Mouse (Mus musculus) stomach, postnatal 0 days (tissue): ENCODE results near the gene Mrps17. TPM values are rescaled to one million over a fixed set of nuclear protein-coding genes. Genes with fewer than 3 reads are reported as not detected.

Experiments used
- ATAC-seq: fragments of 200-750 bp; cut with Nextera tagmentation; 2 replicates; pipeline ENCODE4 v1.8.0; 2017; ENCODE audit not compliant: low FRiP score, low TSS enrichment
- DNase-seq: peaks from one replicate; pipeline ENCODE4 v3.0.0-alpha.2; 2016; ENCODE audit warnings: low spot score
- H3K27ac ChIP-seq: fragments of 300-500 bp; sonication (generic); replicated peaks from 2 replicates; pipeline ENCODE4 v1.5.1; 2014; ENCODE audit warnings: mild to moderate bottlenecking, control low read depth
- H3K27me3 ChIP-seq: fragments of 300-500 bp; sonication (generic); 2 replicates; pipeline ENCODE4 v1.6.1; 2014; ENCODE audit warnings: low read length; ENCODE audit not compliant: control insufficient read depth, insufficient read depth
- H3K36me3 ChIP-seq: fragments of 300-500 bp; sonication (generic); 2 replicates; pipeline ENCODE4 v1.6.1; 2014; ENCODE audit warnings: low read length, mixed read lengths; ENCODE audit not compliant: control insufficient read depth, insufficient read depth
- H3K4me1 ChIP-seq: fragments of 300-500 bp; sonication (generic); replicated peaks from 2 replicates; pipeline ENCODE4 v1.6.1; 2014; ENCODE audit warnings: antibody characterized with exemption; ENCODE audit not compliant: control insufficient read depth, insufficient read depth
- H3K4me2 ChIP-seq: fragments of 300-500 bp; sonication (generic); replicated peaks from 2 replicates; pipeline ENCODE4 v1.6.1; 2014; ENCODE audit warnings: low read depth, mild to moderate bottlenecking, control low read depth, moderate library complexity
- H3K4me3 ChIP-seq: fragments of 300-500 bp; sonication (generic); 2 replicates; pipeline ENCODE4 v1.5.1; 2014; ENCODE audit warnings: low read depth, low read length, control low read depth
- H3K9ac ChIP-seq: fragments of 300-500 bp; sonication (generic); 2 replicates; pipeline ENCODE4 v1.6.1; 2014; ENCODE audit warnings: mild to moderate bottlenecking, low read length, control low read depth, mixed read lengths
- H3K9me3 ChIP-seq: fragments of 300-500 bp; sonication (generic); 2 replicates; pipeline ENCODE4 v1.6.1; 2016; ENCODE audit warnings: low read length; ENCODE audit not compliant: control insufficient read depth
- CTCF ChIP-seq: IDR thresholded peaks from 2 replicates; pipeline ENCODE4 v1.5.1; 2016; ENCODE audit warnings: antibody characterized with exemption, low read depth, mild to moderate bottlenecking, moderate library complexity
- EP300 ChIP-seq: optimal IDR thresholded peaks from 2 replicates; pipeline ENCODE3; 2016; ENCODE audit warnings: antibody characterized with exemption
- WGBS: fragments of 180-500 bp; shearing (Covaris S2); extraction: QIAGEN DNeasy Blood & Tissue Kit; methylation state at CpG from one replicate; pipeline ENCODE4 v1.1.7; 2014; 5-methylcytosine and 5-hydroxymethylcytosine counted together
- polyA plus RNA-seq: library from polyadenylated mRNA; unstranded; fragments of >200 nt; fragmentation: Nextera tagmentation; extraction: Ambion mirVana; gene quantifications from 2 replicates; pipeline ENCODE4 v1.2.1, GENCODE M21; 2015

The Mrps17 gene
- polyA plus RNA-seq, 1 experiment from 2014 or later: 140 TPM

DNA sequence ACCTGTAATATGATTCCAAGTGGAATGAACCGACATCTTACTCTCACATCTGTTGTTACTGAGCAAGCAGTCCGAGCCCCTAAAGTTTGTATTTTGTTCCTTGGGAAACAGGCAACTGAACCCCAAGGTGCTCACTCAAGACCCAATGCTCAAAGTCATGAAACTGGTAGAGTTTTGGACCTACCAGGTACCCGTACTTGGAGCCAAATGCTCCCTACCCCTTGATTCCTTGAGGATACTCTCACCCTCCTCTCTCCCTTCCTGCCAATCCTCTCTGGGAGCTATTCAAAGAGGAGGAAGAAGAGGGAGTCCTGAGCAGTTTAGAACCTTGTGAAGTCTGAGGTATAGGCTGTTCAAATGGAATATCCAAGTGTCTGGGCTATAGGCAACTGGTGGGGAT is 11.5 kb downstream of the Mrps17 start:
- Histone ChIP-seq H3K27ac (no peak overlapping the region), H3K9ac (no peak overlapping the region), H3K4me1 (peaks cover 5% of the 10 kb centered on the region; the same call in 1 of the 2 replicates), H3K36me3 (no peaks in the 10 kb centered on the region), H3K4me2 (no peak overlapping the region), H3K9me3 (no peaks in the 10 kb centered on the region), H3K4me3 (no peak overlapping the region), H3K27me3 (no peaks in the 10 kb centered on the region)
- DNase-seq (no peak), ATAC-seq (no peak)
- 85% methylated on average over 3 of the region's 3 CpGs for WGBS
- TF ChIP-seq EP300 (no peak), CTCF (no peak)

DNA sequence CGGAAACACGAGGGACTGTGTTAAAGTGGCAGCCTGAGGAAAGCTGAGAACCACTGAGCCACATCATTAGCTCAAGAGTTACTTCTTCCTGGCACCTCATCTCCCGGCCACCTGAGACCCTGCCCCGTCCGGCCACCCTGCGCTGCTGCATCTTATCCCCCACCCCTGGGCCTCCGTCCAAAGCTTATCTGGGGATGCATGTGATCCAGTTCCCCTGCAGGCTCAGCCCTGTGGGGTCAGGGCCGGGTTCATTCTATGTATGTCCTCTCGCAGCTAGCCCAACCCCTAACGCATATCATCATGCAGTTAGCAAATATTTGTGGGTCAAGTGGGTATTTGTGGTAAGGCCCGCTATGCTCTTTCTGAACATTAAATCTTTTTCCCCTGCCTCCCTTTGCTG is 14.0 kb downstream of the Mrps17 start:
- no peak for ATAC-seq
- 27% methylated on average over 11 of the region's 11 CpGs for WGBS
- peak; percentile 41 for DNase-seq

DNA sequence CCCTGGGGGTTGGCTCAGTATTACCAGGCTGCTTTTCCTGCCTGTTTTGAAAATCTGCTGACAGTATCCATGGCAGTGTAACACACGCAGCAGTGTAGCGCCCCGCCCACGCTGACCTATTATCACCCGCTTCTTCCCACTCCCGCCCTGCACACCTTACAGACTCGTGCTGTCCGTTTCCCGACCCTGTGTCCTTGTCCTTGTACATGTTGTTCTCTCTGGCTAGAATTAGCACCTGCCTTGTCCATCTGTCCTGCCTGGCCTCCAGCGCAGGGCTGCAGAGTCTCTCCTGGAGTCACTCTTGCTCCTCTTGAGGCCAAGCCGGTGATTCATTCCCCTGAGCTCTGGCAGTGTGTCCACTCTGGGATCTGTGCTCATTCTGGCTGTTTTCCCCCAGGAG is 15.0 kb downstream of the Mrps17 start:
- Histone ChIP-seq H3K9me3 (no peaks in the 10 kb centered on the region), H3K27me3 (no peaks in the 10 kb centered on the region), H3K36me3 (no peaks in the 10 kb centered on the region), H3K4me1 (peaks cover 5% of the 10 kb centered on the region; the same call in 1 of the 2 replicates), H3K27ac (no peak overlapping the region), H3K9ac (no peak overlapping the region), H3K4me3 (no peak overlapping the region), H3K4me2 (0 out of 2 replicates have a peak overlapping the region, but pooled peaks have one; percentile 2)
- ATAC-seq: peak; percentile 70
- 49% methylated on average over 11 of the region's 11 CpGs for WGBS
- TF ChIP-seq CTCF: no peak
- TF ChIP-seq EP300: no peak
- DNase-seq: peak; percentile 68

More for the DNA sequence above, 14.0 kb downstream of the Mrps17 start:
- Histone ChIP-seq H3K9ac (peak overlapping the region; percentile 35; the same call in 1 of the 2 replicates), H3K4me1 (peaks cover 5% of the 10 kb centered on the region; the same call in 1 of the 2 replicates), H3K27me3 (no peaks in the 10 kb centered on the region), H3K4me2 (no peak overlapping the region), H3K36me3 (no peaks in the 10 kb centered on the region), H3K27ac (no peak overlapping the region), H3K4me3 (no peak overlapping the region), H3K9me3 (no peaks in the 10 kb centered on the region)
- no peak for TF ChIP-seq EP300
- TF ChIP-seq CTCF: no peak

DNA sequence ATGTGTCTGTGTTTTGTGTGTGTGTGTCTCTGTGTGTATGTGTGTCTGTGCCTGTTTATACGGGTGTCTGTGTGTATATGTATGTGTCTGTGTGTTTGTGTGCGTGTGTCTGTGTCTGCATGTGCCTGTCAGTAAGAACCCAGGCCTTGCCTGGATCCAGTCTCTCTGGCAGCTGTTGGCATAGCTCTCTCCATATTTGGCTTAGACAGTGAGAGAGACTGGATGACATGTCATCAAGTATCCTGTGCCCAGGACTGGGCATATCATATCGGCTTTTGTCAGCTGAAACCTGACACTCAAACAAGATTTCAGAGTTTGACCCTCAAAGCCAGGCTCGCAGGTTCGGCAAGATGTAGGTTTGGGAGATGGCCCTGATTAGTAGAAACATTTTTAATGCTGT is 15.7 kb downstream of the Mrps17 start:
- Histone ChIP-seq H3K4me1 (peaks cover 5% of the 10 kb centered on the region; the same call in 1 of the 2 replicates), H3K4me3 (no peak overlapping the region), H3K9me3 (no peaks in the 10 kb centered on the region), H3K27me3 (no peaks in the 10 kb centered on the region), H3K4me2 (no peak overlapping the region), H3K9ac (no peak overlapping the region), H3K27ac (no peak overlapping the region), H3K36me3 (no peaks in the 10 kb centered on the region)
- TF ChIP-seq CTCF (no peak), EP300 (no peak)
- 56% methylated on average over 5 of the region's 5 CpGs for WGBS
- DNase-seq (no peak), ATAC-seq (no peak)

DNA sequence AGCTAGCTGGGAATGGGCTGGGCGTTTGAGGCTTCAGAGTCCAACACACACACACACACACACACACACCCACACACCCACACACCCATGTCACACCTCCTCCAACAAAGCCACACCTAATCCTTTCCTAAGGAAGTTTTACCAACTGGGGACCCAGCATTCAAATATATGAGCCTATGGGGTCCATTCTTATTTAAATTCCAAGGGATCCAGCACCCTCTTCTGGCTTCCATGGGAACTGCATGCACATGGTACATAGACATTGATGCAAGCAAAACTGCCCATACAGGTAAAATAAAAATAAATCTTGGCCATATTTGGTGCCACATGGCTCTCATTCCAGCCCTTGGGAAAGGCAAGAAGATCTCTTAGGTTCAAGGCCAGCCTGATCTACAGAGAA is 25.7 kb downstream of the Mrps17 start:
- ATAC-seq (peak; percentile 57), DNase-seq (peak; percentile 50)
- no peak overlapping the region for H3K4me3 ChIP-seq
- H3K4me2 ChIP-seq: no peak overlapping the region
- H3K4me1 ChIP-seq: no peaks in the 10 kb centered on the region
- WGBS: 56% methylated on average over 1 of the region's 1 CpGs
- H3K36me3 ChIP-seq: peaks cover 15% of the 10 kb centered on the region
- TF ChIP-seq EP300 (no peak), CTCF (peak; percentile 78)
- H3K9me3 ChIP-seq: no peaks in the 10 kb centered on the region
- no peak overlapping the region for H3K27ac ChIP-seq
- no peak overlapping the region for H3K9ac ChIP-seq
- no peaks in the 10 kb centered on the region for H3K27me3 ChIP-seq

DNA sequence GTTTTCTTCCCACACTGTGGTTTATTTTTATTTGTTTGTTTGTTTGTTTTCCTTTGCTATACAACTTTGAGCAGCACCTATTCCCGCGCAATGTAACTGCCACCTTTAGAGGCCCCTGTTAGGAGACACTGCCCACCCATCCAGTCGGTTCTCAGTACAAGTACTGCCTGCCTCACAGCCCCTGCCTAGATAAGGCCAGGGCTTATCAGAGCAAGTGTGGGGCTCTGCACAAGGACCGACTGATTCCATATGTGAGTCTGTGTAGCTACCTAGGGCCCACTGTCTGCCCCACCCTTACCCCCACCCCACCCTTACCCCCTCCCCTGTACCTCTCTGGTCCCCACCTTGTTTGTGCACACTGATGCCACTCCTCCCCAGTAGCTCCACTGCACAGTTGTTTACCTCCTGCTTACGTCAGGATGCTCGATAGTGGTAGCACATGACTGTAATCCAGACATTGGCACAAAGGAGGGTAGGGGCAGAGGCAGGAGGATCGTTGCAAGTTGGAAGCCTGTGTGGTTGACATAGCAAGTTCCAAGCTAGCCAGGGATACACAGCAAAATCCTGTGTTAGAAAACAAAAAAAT is 27.7 kb downstream of the Mrps17 start:
- peaks cover 18% of the 10 kb centered on the region for H3K36me3 ChIP-seq
- H3K27me3 ChIP-seq: no peaks in the 10 kb centered on the region
- H3K4me2 ChIP-seq: no peak overlapping the region
- no peak overlapping the region for H3K9ac ChIP-seq
- H3K27ac ChIP-seq: no peak overlapping the region
- TF ChIP-seq EP300 (no peak), CTCF (no peak)
- ATAC-seq: no peak
- no peaks in the 10 kb centered on the region for H3K9me3 ChIP-seq
- H3K4me1 ChIP-seq: no peaks in the 10 kb centered on the region
- 63% methylated on average over 7 of the region's 7 CpGs for WGBS
- no peak overlapping the region for H3K4me3 ChIP-seq
- DNase-seq: no peak
